Comparison of ENCODE assay signal across 9 mouse cellular contexts in genomic region chr16:4603453-4603837, GRCm38 (mm10). TPM values are rescaled to one million over a fixed set of nuclear protein-coding genes. Genes with fewer than 3 reads are reported as not detected.
DNase-seq lines count a peak whose midpoint lies in the region; ATAC-seq and TF ChIP-seq lines count a peak whose summit lies in the region.
"Had no signal": no experiment of that assay in that cellular context is flagged by ENCODE, and none has a peak within 500 bp of the region (broad histone marks: within the 10 kb centered on the region; RNA-seq: fewer than 3 reads in every experiment).

No protein-coding gene starts in this region.

- H3K36me3 ChIP-seq in heart, embryonic 16.5 days (ENCODE audit: control insufficient read depth, insufficient read depth), result no peaks in the 10 kb centered on the region; the same call in 1 of the 2 replicates
- peaks cover under 1% of the 10 kb centered on the region for H3K36me3 ChIP-seq in midbrain, embryonic 12.5 days
- no peaks in the 10 kb centered on the region for H3K36me3 ChIP-seq in midbrain, embryonic 11.5 days (ENCODE audit: control insufficient read depth, insufficient read depth, low read length)
- H3K36me3 ChIP-seq in hindbrain, embryonic 13.5 days, result no peaks in the 10 kb centered on the region
- H3K36me3 ChIP-seq in stomach, embryonic 14.5 days (ENCODE audit: control insufficient read depth, insufficient read depth, low read length), result no peaks in the 10 kb centered on the region

- DNase-seq in heart, adult 8-10 months (ENCODE audit: low spot score), result no peak
- no peak for DNase-seq in midbrain, embryonic 11.5 days (ENCODE audit: low spot score, missing footprints)
- DNase-seq in left cerebral cortex, postnatal 36 days (ENCODE audit: low spot score in 2 of 2), result no peak
- no peak for DNase-seq in cerebellum, adult 2 months

- peak overlapping the region; percentile 61 for H3K9ac ChIP-seq in heart, embryonic 16.5 days (ENCODE audit: low read length)
- H3K9ac ChIP-seq in midbrain, embryonic 12.5 days (replicated peaks), result no peak overlapping the region
- no peak overlapping the region for H3K9ac ChIP-seq in midbrain, embryonic 11.5 days (ENCODE audit: low read length)
- H3K9ac ChIP-seq in hindbrain, embryonic 13.5 days, result peak overlapping the region; percentile 49; the same call in 1 of the 2 replicates
- no peak overlapping the region for H3K9ac ChIP-seq in stomach, embryonic 14.5 days (replicated peaks; ENCODE audit: low read depth, low read length)

- intact Hi-C loops in left cerebral cortex, postnatal 36 days (cut with DNase I), result no loop called here

- peak overlapping the region; percentile 8; the same call in 1 of the 2 replicates for H3K4me2 ChIP-seq in heart, embryonic 16.5 days (ENCODE audit: low read depth, low read length)
- H3K4me2 ChIP-seq in midbrain, embryonic 12.5 days (replicated peaks), result 0 out of 2 replicates have a peak overlapping the region, but pooled peaks have one; percentile 4
- no peak overlapping the region for H3K4me2 ChIP-seq in midbrain, embryonic 11.5 days
- H3K4me2 ChIP-seq in hindbrain, embryonic 13.5 days, result no peak overlapping the region
- 0 out of 2 replicates have a peak overlapping the region, but pooled peaks have one; percentile 10 for H3K4me2 ChIP-seq in stomach, embryonic 14.5 days (replicated peaks; ENCODE audit: low read depth, low read length)

- 56% methylated on average over 1 of the region's 1 CpGs for WGBS in heart, embryonic 16.5 days
- 67% methylated on average over 1 of the region's 1 CpGs for WGBS in midbrain, embryonic 12.5 days
- 75% methylated on average over 1 of the region's 1 CpGs for WGBS in midbrain, embryonic 11.5 days
- WGBS in hindbrain, embryonic 13.5 days, result 76% methylated on average over 1 of the region's 1 CpGs
- WGBS in stomach, embryonic 14.5 days, result 52% methylated on average over 1 of the region's 1 CpGs
- WGBS in cerebellum, adult 2 months, result 64% methylated on average over 1 of the region's 1 CpGs

- ATAC-seq in heart, embryonic 16.5 days (replicated peaks; ENCODE audit: extremely low read depth, insufficient read depth, low FRiP score), result no peak
- ATAC-seq in midbrain, embryonic 12.5 days (ENCODE audit: low FRiP score, low read depth), result no peak
- ATAC-seq in midbrain, embryonic 11.5 days (ENCODE audit: low FRiP score), result no peak
- no peak for ATAC-seq in hindbrain, embryonic 13.5 days (ENCODE audit: low FRiP score)
- ATAC-seq in stomach, embryonic 14.5 days (ENCODE audit: insufficient number of reproducible peaks, insufficient read depth, low FRiP score, low read depth), result 0 out of 2 replicates have a peak, but pooled peaks have one; percentile 0

- H3K27ac ChIP-seq in heart, embryonic 16.5 days (ENCODE audit: low read length), result peak overlapping the region; percentile 85
- 0 out of 2 replicates have a peak overlapping the region, but pooled peaks have one; percentile 54 for H3K27ac ChIP-seq in midbrain, embryonic 12.5 days (replicated peaks)
- no peak overlapping the region for H3K27ac ChIP-seq in midbrain, embryonic 11.5 days (ENCODE audit: low read depth, low read length)
- peak overlapping the region; percentile 48 for H3K27ac ChIP-seq in hindbrain, embryonic 13.5 days
- peak overlapping the region; percentile 78; the same call in 1 of the 2 replicates for H3K27ac ChIP-seq in stomach, embryonic 14.5 days (ENCODE audit: low read length)
- no peak overlapping the region for H3K27ac ChIP-seq in cerebellum, adult 2 months (ENCODE audit: insufficient read depth, low read length)

- TF ChIP-seq CTCF in cerebellum, adult 2 months (IDR thresholded peaks at IDR 0.05; ENCODE audit: borderline replicate concordance, insufficient read depth, low read depth, low read length), result no peak

- H3K4me1 ChIP-seq in heart, embryonic 16.5 days (ENCODE audit: control insufficient read depth, insufficient read depth, low read length), result peaks cover 89% of the 10 kb centered on the region
- peaks cover 96% of the 10 kb centered on the region for H3K4me1 ChIP-seq in midbrain, embryonic 12.5 days
- peaks cover 67% of the 10 kb centered on the region for H3K4me1 ChIP-seq in midbrain, embryonic 11.5 days (ENCODE audit: control insufficient read depth, insufficient read depth, low read length)
- peaks cover 93% of the 10 kb centered on the region for H3K4me1 ChIP-seq in hindbrain, embryonic 13.5 days (replicated peaks)
- H3K4me1 ChIP-seq in stomach, embryonic 14.5 days (ENCODE audit: control insufficient read depth, insufficient read depth, low read length), result peaks cover 86% of the 10 kb centered on the region
- peaks cover 5% of the 10 kb centered on the region for H3K4me1 ChIP-seq in cerebellum, adult 2 months (ENCODE audit: control insufficient read depth, insufficient read depth, low read length)

- TF ChIP-seq POLR2A in cerebellum, adult 2 months (IDR thresholded peaks at IDR 0.05; ENCODE audit: borderline replicate concordance, insufficient read depth, low read length), result no peak

- no peaks in the 10 kb centered on the region for H3K9me3 ChIP-seq in heart, embryonic 16.5 days (replicated peaks; ENCODE audit: control insufficient read depth, low read length)
- no peaks in the 10 kb centered on the region for H3K9me3 ChIP-seq in midbrain, embryonic 12.5 days
- no peaks in the 10 kb centered on the region for H3K9me3 ChIP-seq in midbrain, embryonic 11.5 days (ENCODE audit: control insufficient read depth, low read length)
- H3K9me3 ChIP-seq in hindbrain, embryonic 13.5 days, result no peaks in the 10 kb centered on the region
- no peaks in the 10 kb centered on the region for H3K9me3 ChIP-seq in stomach, embryonic 14.5 days (ENCODE audit: control insufficient read depth, low read depth, low read length)

- no peak overlapping the region for H3K4me3 ChIP-seq in heart, embryonic 16.5 days (ENCODE audit: low read length)
- H3K4me3 ChIP-seq in midbrain, embryonic 12.5 days, result no peak overlapping the region
- no peak overlapping the region for H3K4me3 ChIP-seq in midbrain, embryonic 11.5 days (ENCODE audit: low read depth, low read length)
- no peak overlapping the region for H3K4me3 ChIP-seq in hindbrain, embryonic 13.5 days
- no peak overlapping the region for H3K4me3 ChIP-seq in stomach, embryonic 14.5 days (ENCODE audit: low read depth, low read length)
- no peak overlapping the region for H3K4me3 ChIP-seq in cerebellum, adult 2 months (replicated peaks; ENCODE audit: insufficient read depth, low read depth, low read length)

- H3K27me3 ChIP-seq in heart, embryonic 16.5 days (ENCODE audit: control insufficient read depth, insufficient read depth, low read length), result no peaks in the 10 kb centered on the region
- H3K27me3 ChIP-seq in midbrain, embryonic 12.5 days, result no peaks in the 10 kb centered on the region
- H3K27me3 ChIP-seq in midbrain, embryonic 11.5 days (ENCODE audit: control insufficient read depth, insufficient read depth, low read length), result no peaks in the 10 kb centered on the region
- H3K27me3 ChIP-seq in hindbrain, embryonic 13.5 days, result no peaks in the 10 kb centered on the region
- no peaks in the 10 kb centered on the region for H3K27me3 ChIP-seq in stomach, embryonic 14.5 days (ENCODE audit: control insufficient read depth, insufficient read depth, low read length)
- H3K27me3 ChIP-seq in cerebellum, adult 2 months (ENCODE audit: control insufficient read depth, insufficient read depth, low read length), result no peaks in the 10 kb centered on the region

RNA-seq across cellular contexts. Expression of gene Glis2, which starts 8.9 kb away (rescaled TPM):
- 12.3 and 14.2 TPM in 2 replicates for polyA plus RNA-seq in heart, embryonic 16.5 days (2015; fragmentation: Nextera tagmentation; extraction: Ambion mirVana)
- total RNA-seq in heart, adult 8-10 months (2022), result 10 to 100 TPM in 2 of 4 experiments, 1 to 10 TPM in 2; 7.3 to 13.5 (median 9.5) TPM
- polyA plus RNA-seq in midbrain, embryonic 12.5 days (2016; fragmentation: Nextera tagmentation; extraction: Ambion mirVana), result 28.2 and 35.6 TPM in 2 replicates
- 16.6 and 27.2 TPM in 2 replicates for polyA plus RNA-seq in midbrain, embryonic 11.5 days (2014; fragmentation: Nextera tagmentation; extraction: Ambion mirVana)
- 21.8 and 22.5 TPM in 2 replicates for polyA plus RNA-seq in hindbrain, embryonic 13.5 days (2015; fragmentation: Nextera tagmentation; extraction: Ambion mirVana)
- 31.0 and 34.7 TPM in 2 replicates for polyA plus RNA-seq in stomach, embryonic 14.5 days (2014; fragmentation: Nextera tagmentation; extraction: Ambion mirVana)
- total RNA-seq in left cerebral cortex, postnatal 36 days (2021), result 10 to 100 TPM; 12.0 to 13.2 TPM
- 16.0 and 19.5 TPM in 2 replicates for polyA plus RNA-seq in cerebellum, adult 2 months (2012; rRNA removed)

RNA-seq across cellular contexts. Expression of gene Pam16, which starts 21.3 kb away (rescaled TPM):
- polyA plus RNA-seq in heart, embryonic 16.5 days (2015; fragmentation: Nextera tagmentation; extraction: Ambion mirVana), result 91.2 and 122 TPM in 2 replicates
- total RNA-seq in heart, adult 8-10 months (2022), result 100 to 1,000 TPM; 145 to 188 (median 160) TPM
- polyA plus RNA-seq in midbrain, embryonic 12.5 days (2016; fragmentation: Nextera tagmentation; extraction: Ambion mirVana), result 112 and 123 TPM in 2 replicates
- 97.1 and 99.1 TPM in 2 replicates for polyA plus RNA-seq in midbrain, embryonic 11.5 days (2014; fragmentation: Nextera tagmentation; extraction: Ambion mirVana)
- 169 and 188 TPM in 2 replicates for polyA plus RNA-seq in hindbrain, embryonic 13.5 days (2015; fragmentation: Nextera tagmentation; extraction: Ambion mirVana)
- polyA plus RNA-seq in stomach, embryonic 14.5 days (2014; fragmentation: Nextera tagmentation; extraction: Ambion mirVana), result 84.7 and 85.5 TPM in 2 replicates
- 10 to 100 TPM; 75.3 to 86.0 TPM for total RNA-seq in left cerebral cortex, postnatal 36 days (2021)
- polyA plus RNA-seq in cerebellum, adult 2 months (2012; rRNA removed), result 121 and 132 TPM in 2 replicates

RNA-seq across cellular contexts. Expression of gene Vasn, which starts 36.3 kb away (rescaled TPM):
- 15.7 and 17.2 TPM in 2 replicates for polyA plus RNA-seq in heart, embryonic 16.5 days (2015; fragmentation: Nextera tagmentation; extraction: Ambion mirVana)
- 1 to 10 TPM; 6.9 to 9.3 (median 8.1) TPM for total RNA-seq in heart, adult 8-10 months (2022)
- 7.7 and 11.1 TPM in 2 replicates for polyA plus RNA-seq in midbrain, embryonic 12.5 days (2016; fragmentation: Nextera tagmentation; extraction: Ambion mirVana)
- polyA plus RNA-seq in midbrain, embryonic 11.5 days (2014; fragmentation: Nextera tagmentation; extraction: Ambion mirVana), result 6.1 and 7.0 TPM in 2 replicates
- polyA plus RNA-seq in hindbrain, embryonic 13.5 days (2015; fragmentation: Nextera tagmentation; extraction: Ambion mirVana), result 6.3 and 7.3 TPM in 2 replicates
- polyA plus RNA-seq in stomach, embryonic 14.5 days (2014; fragmentation: Nextera tagmentation; extraction: Ambion mirVana), result 17.5 and 20.4 TPM in 2 replicates
- 10 to 100 TPM in 1 of 2 experiments, 1 to 10 TPM in 1; 9.8 to 11.2 TPM for total RNA-seq in left cerebral cortex, postnatal 36 days (2021)
- polyA plus RNA-seq in cerebellum, adult 2 months (2012; rRNA removed), result 6.4 and 6.5 TPM in 2 replicates
- total RNA-seq: megakaryocyte, adult 5-6 weeks had no signal

RNA-seq across cellular contexts. Expression of gene Dnaja3, which starts 36.3 kb away (rescaled TPM):
- 87.5 and 88.7 TPM in 2 replicates for polyA plus RNA-seq in heart, embryonic 16.5 days (2015; fragmentation: Nextera tagmentation; extraction: Ambion mirVana)
- total RNA-seq in heart, adult 8-10 months (2022), result 100 to 1,000 TPM; 146 to 154 (median 153) TPM
- polyA plus RNA-seq in midbrain, embryonic 12.5 days (2016; fragmentation: Nextera tagmentation; extraction: Ambion mirVana), result 55.9 and 58.5 TPM in 2 replicates
- 53.4 and 57.0 TPM in 2 replicates for polyA plus RNA-seq in midbrain, embryonic 11.5 days (2014; fragmentation: Nextera tagmentation; extraction: Ambion mirVana)
- 52.7 and 54.8 TPM in 2 replicates for polyA plus RNA-seq in hindbrain, embryonic 13.5 days (2015; fragmentation: Nextera tagmentation; extraction: Ambion mirVana)
- 57.8 and 61.6 TPM in 2 replicates for polyA plus RNA-seq in stomach, embryonic 14.5 days (2014; fragmentation: Nextera tagmentation; extraction: Ambion mirVana)
- 10 to 100 TPM; 59.4 to 66.5 TPM for total RNA-seq in left cerebral cortex, postnatal 36 days (2021)
- 60.6 and 64.0 TPM in 2 replicates for polyA plus RNA-seq in cerebellum, adult 2 months (2012; rRNA removed)

RNA-seq across cellular contexts. Expression of gene Tfap4, which starts 43.8 kb away (rescaled TPM):
- polyA plus RNA-seq in heart, embryonic 16.5 days (2015; fragmentation: Nextera tagmentation; extraction: Ambion mirVana), result 5.6 and 8.1 TPM in 2 replicates
- 1 to 10 TPM; 2.8 to 6.2 (median 3.6) TPM for total RNA-seq in heart, adult 8-10 months (2022)
- polyA plus RNA-seq in midbrain, embryonic 12.5 days (2016; fragmentation: Nextera tagmentation; extraction: Ambion mirVana), result 17.8 and 19.2 TPM in 2 replicates
- polyA plus RNA-seq in midbrain, embryonic 11.5 days (2014; fragmentation: Nextera tagmentation; extraction: Ambion mirVana), result 18.2 and 18.9 TPM in 2 replicates
- polyA plus RNA-seq in hindbrain, embryonic 13.5 days (2015; fragmentation: Nextera tagmentation; extraction: Ambion mirVana), result 9.6 and 10.0 TPM in 2 replicates
- 24.9 and 25.7 TPM in 2 replicates for polyA plus RNA-seq in stomach, embryonic 14.5 days (2014; fragmentation: Nextera tagmentation; extraction: Ambion mirVana)
- total RNA-seq in left cerebral cortex, postnatal 36 days (2021), result 1 to 10 TPM; 3.3 TPM
- polyA plus RNA-seq in cerebellum, adult 2 months (2012; rRNA removed), result 9.8 and 9.9 TPM in 2 replicates

Comparison
In these comparisons a context has a peak if more than half of its experiments do, and no peak if none do; other contexts are left out.
1. H3K27ac ChIP-seq: peak in heart, embryonic 16.5 days (single experiment), midbrain, embryonic 12.5 days (single experiment), hindbrain, embryonic 13.5 days (single experiment) and stomach, embryonic 14.5 days (single experiment); none in midbrain, embryonic 11.5 days (single experiment) and cerebellum, adult 2 months (single experiment).
2. H3K4me2 ChIP-seq: peak in heart, embryonic 16.5 days (single experiment), midbrain, embryonic 12.5 days (single experiment) and stomach, embryonic 14.5 days (single experiment); none in midbrain, embryonic 11.5 days (single experiment) and hindbrain, embryonic 13.5 days (single experiment).
3. H3K9ac ChIP-seq: peak in heart, embryonic 16.5 days (single experiment) and hindbrain, embryonic 13.5 days (single experiment); none in midbrain, embryonic 12.5 days (single experiment), midbrain, embryonic 11.5 days (single experiment) and stomach, embryonic 14.5 days (single experiment).